Mouse (Mus musculus) limb, embryonic 12.5 days (tissue): ENCODE data around the gene Hsd17b6. TPM values are rescaled to one million over a fixed set of nuclear protein-coding genes. Genes with fewer than 3 reads are reported as not detected.
A peak's percentile ranks its signal among the peaks of the same experiment; 100 is the strongest.

Experiments
- ATAC-seq: fragments of 200-750 bp; cut with Nextera tagmentation; 2 replicates; pipeline ENCODE4 v1.8.0; 2017; ENCODE audit warnings: low read depth, moderate TSS enrichment; ENCODE audit not compliant: insufficient number of reproducible peaks, insufficient read depth, low FRiP score, low TSS enrichment
- H3K27ac ChIP-seq: fragments of 300-500 bp; sonication (generic); 2 replicates; pipeline ENCODE4 v1.5.1; 2016; ENCODE audit warnings: mild to moderate bottlenecking, moderate library complexity
- H3K27me3 ChIP-seq: fragments of 300-500 bp; sonication (generic); 2 replicates; pipeline ENCODE4 v1.6.1; 2016; ENCODE audit warnings: mild to moderate bottlenecking, moderate library complexity
- H3K36me3 ChIP-seq: fragments of 300-500 bp; sonication (generic); 2 replicates; pipeline ENCODE4 v1.6.1; 2016; ENCODE audit warnings: mild to moderate bottlenecking, moderate library complexity
- H3K4me1 ChIP-seq: fragments of 300-500 bp; sonication (generic); replicated peaks from 2 replicates; pipeline ENCODE4 v1.6.1; 2016
- H3K4me2 ChIP-seq: fragments of 300-500 bp; sonication (generic); 2 replicates; pipeline ENCODE4 v1.6.1; 2016; ENCODE audit warnings: mild to moderate bottlenecking, moderate library complexity
- H3K4me3 ChIP-seq: fragments of 300-500 bp; sonication (generic); replicated peaks from 2 replicates; pipeline ENCODE4 v1.5.1; 2016; ENCODE audit warnings: mild to moderate bottlenecking
- H3K9ac ChIP-seq: fragments of 300-500 bp; sonication (generic); replicated peaks from 2 replicates; pipeline ENCODE4 v1.6.1; 2016; ENCODE audit warnings: mild to moderate bottlenecking, moderate library complexity
- H3K9me3 ChIP-seq: fragments of 300-500 bp; sonication (generic); 2 replicates; pipeline ENCODE4 v1.6.1; 2016; ENCODE audit warnings: mild to moderate bottlenecking, moderate library complexity
- WGBS: fragments of 180-500 bp; shearing (Covaris S2); methylation state at CpG from one replicate; pipeline ENCODE4 v1.1.7; 2016; 5-methylcytosine and 5-hydroxymethylcytosine counted together
- polyA plus RNA-seq: library from polyadenylated mRNA; unstranded; fragments of >200 nt; fragmentation: Nextera tagmentation; extraction: Ambion mirVana; gene quantifications from 2 replicates; pipeline ENCODE4 v1.2.1, GENCODE M21; 2016

Gene Hsd17b6
- polyA plus RNA-seq, 1 experiment from 2014 or later, result not detected

- H3K4me2 ChIP-seq, result no peak overlapping the region
- no peaks in the 10 kb centered on the region for H3K36me3 ChIP-seq
- no peaks in the 10 kb centered on the region for H3K27me3 ChIP-seq
- no peaks in the 10 kb centered on the region for H3K4me1 ChIP-seq
- no peak overlapping the region for H3K4me3 ChIP-seq
- WGBS, result 77% methylated on average over 10 of the region's 10 CpGs
- no peak overlapping the region for H3K9ac ChIP-seq
- H3K9me3 ChIP-seq, result no peaks in the 10 kb centered on the region
- H3K27ac ChIP-seq, result no peak overlapping the region
- ATAC-seq, result no peak
Observed at GRCm38 (mm10) chr10:128004918-128005317, 2.5 kb downstream of the Hsd17b6 start.

- Histone ChIP-seq H3K27me3 (no peaks in the 10 kb centered on the region), H3K4me1 (no peaks in the 10 kb centered on the region), H3K9ac (no peak overlapping the region), H3K27ac (no peak overlapping the region), H3K4me3 (no peak overlapping the region), H3K4me2 (no peak overlapping the region), H3K36me3 (no peaks in the 10 kb centered on the region), H3K9me3 (0 out of 2 replicates have a peak, but pooled peaks cover 3% of the 10 kb centered on the region)
- no peak for ATAC-seq
- WGBS, result 75% methylated on average over 3 of the region's 3 CpGs
Observed at GRCm38 (mm10) chr10:128003281-128003801, 4.1 kb downstream of the Hsd17b6 start.

GRCm38 (mm10) chr10:127998260-127998659, 9.2 kb downstream of the Hsd17b6 start:
- Histone ChIP-seq H3K9me3 (0 out of 2 replicates have a peak, but pooled peaks cover 5% of the 10 kb centered on the region), H3K4me1 (no peaks in the 10 kb centered on the region), H3K27me3 (no peaks in the 10 kb centered on the region), H3K9ac (no peak overlapping the region), H3K27ac (no peak overlapping the region), H3K4me2 (no peak overlapping the region), H3K4me3 (no peak overlapping the region), H3K36me3 (no peaks in the 10 kb centered on the region)
- 95% methylated on average over 1 of the region's 1 CpGs for WGBS
- ATAC-seq, result no peak

GRCm38 (mm10) chr10:127996690-127997089, 10.7 kb downstream of the Hsd17b6 start:
- H3K4me2 ChIP-seq, result no peak overlapping the region
- WGBS, result 90% methylated on average over 3 of the region's 3 CpGs
- H3K9me3 ChIP-seq, result 0 out of 2 replicates have a peak, but pooled peaks cover 5% of the 10 kb centered on the region
- no peaks in the 10 kb centered on the region for H3K4me1 ChIP-seq
- no peak overlapping the region for H3K9ac ChIP-seq
- no peaks in the 10 kb centered on the region for H3K27me3 ChIP-seq
- ATAC-seq, result no peak
- no peak overlapping the region for H3K4me3 ChIP-seq
- H3K27ac ChIP-seq, result no peak overlapping the region
- no peaks in the 10 kb centered on the region for H3K36me3 ChIP-seq

- H3K27me3 ChIP-seq, result no peaks in the 10 kb centered on the region
- ATAC-seq, result no peak
- H3K4me1 ChIP-seq, result 0 out of 2 replicates have a peak, but pooled peaks cover 2% of the 10 kb centered on the region
- no peak overlapping the region for H3K9ac ChIP-seq
- H3K4me3 ChIP-seq, result no peak overlapping the region
- WGBS, result 67% methylated on average over 8 of the region's 8 CpGs
- no peaks in the 10 kb centered on the region for H3K36me3 ChIP-seq
- no peak overlapping the region for H3K27ac ChIP-seq
- no peak overlapping the region for H3K4me2 ChIP-seq
- H3K9me3 ChIP-seq, result peaks cover 5% of the 10 kb centered on the region; the same call in 1 of the 2 replicates
Observed at GRCm38 (mm10) chr10:127985601-127986000, 21.8 kb downstream of the Hsd17b6 start.

- 79% methylated on average over 5 of the region's 5 CpGs for WGBS
- no peaks in the 10 kb centered on the region for H3K27me3 ChIP-seq
- H3K36me3 ChIP-seq, result no peaks in the 10 kb centered on the region
- H3K4me3 ChIP-seq, result no peak overlapping the region
- no peak overlapping the region for H3K9ac ChIP-seq
- no peak overlapping the region for H3K4me2 ChIP-seq
- no peak overlapping the region for H3K27ac ChIP-seq
- peaks cover 5% of the 10 kb centered on the region; the same call in 1 of the 2 replicates for H3K9me3 ChIP-seq
- 0 out of 2 replicates have a peak, but pooled peaks cover 2% of the 10 kb centered on the region for H3K4me1 ChIP-seq
- ATAC-seq, result no peak
Observed at GRCm38 (mm10) chr10:127984650-127985049, 22.8 kb downstream of the Hsd17b6 start.

- Histone ChIP-seq H3K9ac (no peak overlapping the region), H3K9me3 (no peaks in the 10 kb centered on the region), H3K4me3 (no peak overlapping the region), H3K4me1 (0 out of 2 replicates have a peak, but pooled peaks cover 2% of the 10 kb centered on the region), H3K36me3 (no peaks in the 10 kb centered on the region), H3K4me2 (no peak overlapping the region), H3K27me3 (no peaks in the 10 kb centered on the region), H3K27ac (no peak overlapping the region)
- WGBS, result 58% methylated on average over 1 of the region's 1 CpGs
- ATAC-seq, result no peak
Observed at GRCm38 (mm10) chr10:127975503-127975902, 31.9 kb downstream of the Hsd17b6 start.

- Histone ChIP-seq H3K9ac (no peak overlapping the region), H3K4me3 (no peak overlapping the region), H3K9me3 (no peaks in the 10 kb centered on the region), H3K27ac (no peak overlapping the region), H3K4me1 (0 out of 2 replicates have a peak, but pooled peaks cover 8% of the 10 kb centered on the region), H3K4me2 (no peak overlapping the region), H3K27me3 (no peaks in the 10 kb centered on the region), H3K36me3 (no peaks in the 10 kb centered on the region)
- 68% methylated on average over 3 of the region's 3 CpGs for WGBS
- ATAC-seq, result no peak
Observed at GRCm38 (mm10) chr10:127974062-127974461, 33.3 kb downstream of the Hsd17b6 start.

GRCm38 (mm10) chr10:127971135-127971534, 36.3 kb downstream of the Hsd17b6 start:
- H3K27ac ChIP-seq, result no peak overlapping the region
- ATAC-seq, result no peak
- 72% methylated on average over 3 of the region's 3 CpGs for WGBS

GRCm38 (mm10) chr10:127970359-127970831, 37.0 kb downstream of the Hsd17b6 start:
- Histone ChIP-seq H3K4me2 (no peak overlapping the region), H3K4me3 (no peak overlapping the region), H3K9me3 (no peaks in the 10 kb centered on the region), H3K36me3 (no peaks in the 10 kb centered on the region), H3K4me1 (0 out of 2 replicates have a peak, but pooled peaks cover 8% of the 10 kb centered on the region), H3K27me3 (no peaks in the 10 kb centered on the region), H3K27ac (0 out of 2 replicates have a peak overlapping the region, but pooled peaks have one; percentile 41), H3K9ac (no peak overlapping the region)
- WGBS, result 56% methylated on average over 3 of the region's 3 CpGs
- ATAC-seq, result no peak

More at GRCm38 (mm10) chr10:127971135-127971534, 36.3 kb downstream of the Hsd17b6 start:
- Histone ChIP-seq H3K4me3 (no peak overlapping the region), H3K36me3 (no peaks in the 10 kb centered on the region), H3K9ac (no peak overlapping the region), H3K4me1 (0 out of 2 replicates have a peak, but pooled peaks cover 8% of the 10 kb centered on the region), H3K27me3 (no peaks in the 10 kb centered on the region), H3K4me2 (no peak overlapping the region), H3K9me3 (no peaks in the 10 kb centered on the region)

- no peak overlapping the region for H3K9ac ChIP-seq
- 70% methylated on average over 4 of the region's 4 CpGs for WGBS
- H3K27ac ChIP-seq, result 0 out of 2 replicates have a peak overlapping the region, but pooled peaks have one; percentile 41
- no peaks in the 10 kb centered on the region for H3K9me3 ChIP-seq
- 0 out of 2 replicates have a peak, but pooled peaks cover 8% of the 10 kb centered on the region for H3K4me1 ChIP-seq
- H3K4me2 ChIP-seq, result no peak overlapping the region
- H3K4me3 ChIP-seq, result no peak overlapping the region
- H3K27me3 ChIP-seq, result no peaks in the 10 kb centered on the region
- no peak for ATAC-seq
- no peaks in the 10 kb centered on the region for H3K36me3 ChIP-seq
Observed at GRCm38 (mm10) chr10:127969820-127970219, 37.6 kb downstream of the Hsd17b6 start.
